Mouse (Mus musculus) gastrocnemius, postnatal 36 days (tissue): ENCODE results near the gene Chd6. TPM values are rescaled to one million over a fixed set of nuclear protein-coding genes. Genes with fewer than 3 reads are reported as not detected.

Experiments used
- DNase-seq, 2 experiments: peaks; one replicate each; pipeline ENCODE4 v3.0.0; 2022
- intact Hi-C: fragments of 180-260 bp; cut with DNase I; formaldehyde crosslinking; loops from one replicate; pipeline ENCODE4 v1.15.1; 2025
- total RNA-seq, 2 experiments: library from RNA; stranded (reverse); gene quantifications; 2 replicates each; pipeline ENCODE4 v1.2.3; 2021

Chd6 gene
- total RNA-seq, 2 experiments from 2014 or later = 11.0 to 12.0 TPM

GRCm38 (mm10) chr2:160901656-160902412, 207.0 kb downstream of the Chd6 start:
- peak in 1 of 2 experiments; percentile 10 for DNase-seq
- intact Hi-C loops = no loop called here

Other genes with a start within 250 kb of the Chd6 start
- gene Zhx3, start 236.1 kb downstream of the Chd6 start, total RNA-seq = 10 to 100 TPM; 24.8 to 25.7 TPM
- 1 to 10 TPM; 3.0 to 4.6 TPM for gene Lpin3, start 228.4 kb downstream of the Chd6 start, total RNA-seq
- gene Emilin3, start 196.7 kb downstream of the Chd6 start, total RNA-seq = under 1 TPM; 0.36 to 0.44 TPM